Mouse (Mus musculus) layer of hippocampus, adult 9-10 months (tissue): Measurements from ENCODE around the gene Snd1.

ENCODE experiments used
- DNase-seq: peaks from one replicate; pipeline ENCODE4 v3.0.0; 2022; ENCODE audit warnings: low spot score

Gene Snd1

GRCm38 (mm10) chr6:28706108-28706975, 231.4 kb downstream of the Snd1 start:
- DNase-seq, result no peak

- no peak for DNase-seq
Measured at GRCm38 (mm10) chr6:28706976-28707592, 232.1 kb downstream of the Snd1 start.

- DNase-seq, result no peak
Measured at GRCm38 (mm10) chr6:28710035-28710434, 235.1 kb downstream of the Snd1 start.

- no peak for DNase-seq
Measured at GRCm38 (mm10) chr6:28717203-28717844, 242.4 kb downstream of the Snd1 start.

- no peak for DNase-seq
Measured at GRCm38 (mm10) chr6:28717845-28718237, 242.9 kb downstream of the Snd1 start.

- no peak for DNase-seq
Measured at GRCm38 (mm10) chr6:28720391-28721171, 245.6 kb downstream of the Snd1 start.

GRCm38 (mm10) chr6:28723059-28723458, 248.1 kb downstream of the Snd1 start:
- DNase-seq, result no peak

GRCm38 (mm10) chr6:28724776-28725175, 249.8 kb downstream of the Snd1 start:
- DNase-seq, result no peak

GRCm38 (mm10) chr6:28729236-28729635, 254.3 kb downstream of the Snd1 start:
- no peak for DNase-seq

GRCm38 (mm10) chr6:28729649-28730048, 254.7 kb downstream of the Snd1 start:
- no peak for DNase-seq

GRCm38 (mm10) chr6:28731246-28731645, 256.3 kb downstream of the Snd1 start:
- DNase-seq, result no peak

GRCm38 (mm10) chr6:28733884-28734647, 259.1 kb downstream of the Snd1 start:
- no peak for DNase-seq

GRCm38 (mm10) chr6:28735116-28735515, 260.2 kb downstream of the Snd1 start:
- DNase-seq, result no peak

GRCm38 (mm10) chr6:28736665-28737064, 261.7 kb downstream of the Snd1 start:
- DNase-seq, result no peak

- DNase-seq, result no peak
Measured at GRCm38 (mm10) chr6:28737601-28738000, 262.7 kb downstream of the Snd1 start.

GRCm38 (mm10) chr6:28743586-28743985, 268.6 kb downstream of the Snd1 start:
- no peak for DNase-seq

- DNase-seq, result no peak
Measured at GRCm38 (mm10) chr6:28745864-28746263, 270.9 kb downstream of the Snd1 start.

- DNase-seq, result no peak
Measured at GRCm38 (mm10) chr6:28747025-28747424, 272.1 kb downstream of the Snd1 start.

- DNase-seq, result no peak
Measured at GRCm38 (mm10) chr6:28747931-28748670, 273.2 kb downstream of the Snd1 start.

- DNase-seq, result no peak
Measured at GRCm38 (mm10) chr6:28749224-28749623, 274.3 kb downstream of the Snd1 start.

- no peak for DNase-seq
Measured at GRCm38 (mm10) chr6:28751186-28751585, 276.2 kb downstream of the Snd1 start.
